Mouse (Mus musculus) olfactory bulb, adult 2 months (tissue): ENCODE data around the gene Cntnap2.

Source experiments
- CTCF ChIP-seq: fragments of 200-500 bp; IDR thresholded peaks from 2 replicates; pipeline ENCODE4 v1.5.1; 2012; ENCODE audit warnings: low read depth, mild to moderate bottlenecking, low read length, moderate library complexity; ENCODE audit not compliant: insufficient read depth
- POLR2A ChIP-seq: fragments of 200-500 bp; IDR thresholded peaks from 2 replicates; pipeline ENCODE4 v1.6.1; 2012; ENCODE audit warnings: mild to moderate bottlenecking, low read depth, low read length, moderate library complexity; ENCODE audit not compliant: insufficient read depth

- TF ChIP-seq CTCF (no peak), POLR2A (no peak)
Measured at GRCm38 (mm10) chr6:46563470-46563869, 1504.3 kb downstream of the Cntnap2 start.
